ENCODE assay signal across 35 mouse cellular contexts in the genomic region with DNA sequence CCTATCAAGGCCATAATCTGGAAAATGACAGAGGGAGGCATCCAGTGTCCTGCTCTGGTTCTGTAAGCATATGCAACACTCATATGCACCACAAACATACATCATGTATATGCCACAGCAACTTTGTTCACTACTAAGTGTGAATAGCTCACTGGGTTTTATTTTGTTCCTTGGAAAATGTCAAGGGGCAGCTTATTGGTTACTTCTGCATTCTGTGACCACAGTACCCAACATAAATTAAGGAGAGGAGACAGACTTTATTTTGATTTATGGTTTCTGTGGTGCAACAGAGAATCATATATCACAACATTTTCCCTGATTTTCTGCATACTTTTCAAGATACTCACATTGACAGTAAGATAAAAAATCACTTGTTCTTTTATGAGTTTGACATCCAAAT.
"Had no signal": no experiment of that assay in that cellular context is flagged by ENCODE, and none has a peak within 500 bp of the region (broad histone marks: within the 10 kb centered on the region; RNA-seq: fewer than 3 reads in every experiment).

No protein-coding gene starts in this region.

- H3K27me3 ChIP-seq: heart, embryonic 12.5 days; heart, embryonic 13.5 days; heart, embryonic 15.5 days; hindbrain, embryonic 12.5 days; hindbrain, embryonic 13.5 days; hindbrain, embryonic 15.5 days; intestine, embryonic 15.5 days; kidney, embryonic 15.5 days had no signal

- H3K4me1 ChIP-seq: heart, embryonic 10.5 days; heart, embryonic 12.5 days; heart, embryonic 13.5 days; heart, embryonic 15.5 days; hindbrain, embryonic 10.5 days; hindbrain, embryonic 12.5 days; hindbrain, embryonic 13.5 days; hindbrain, embryonic 15.5 days; intestine, embryonic 15.5 days; kidney, embryonic 15.5 days had no signal

- H3K27ac ChIP-seq: heart, embryonic 10.5 days; heart, embryonic 13.5 days; heart, embryonic 15.5 days; hindbrain, embryonic 10.5 days; hindbrain, embryonic 12.5 days; hindbrain, embryonic 13.5 days; hindbrain, embryonic 14.5 days; hindbrain, embryonic 15.5 days; hindbrain, postnatal 0 days; intestine, embryonic 15.5 days; kidney, embryonic 15.5 days; kidney, postnatal 0 days; layer of hippocampus, adult 2 months had no signal

- ATAC-seq: hindbrain, embryonic 16.5 days; hindbrain, postnatal 0 days; inflammation-experienced regulatory T-cells, adult 6 months; intestine, embryonic 15.5 days; intestine, embryonic 16.5 days; intestine, postnatal 0 days had no signal

- H3K9ac ChIP-seq: heart, embryonic 12.5 days; heart, embryonic 13.5 days; heart, embryonic 15.5 days; hindbrain, embryonic 12.5 days; hindbrain, embryonic 13.5 days; hindbrain, embryonic 14.5 days; hindbrain, embryonic 15.5 days; intestine, embryonic 15.5 days; kidney, embryonic 15.5 days had no signal

- DNase-seq: heart, postnatal 10 days; heart, postnatal 14 days; heart, postnatal 36 days; heart, postnatal 4 days; kidney, adult 11 months; kidney, adult 18-20 months; kidney, adult 2 months; kidney, adult 8-10 months; kidney, adult 9 months; kidney, postnatal 10 days; kidney, postnatal 14 days; kidney, postnatal 25 days; kidney, postnatal 36 days; kidney, postnatal 4 days; layer of hippocampus, adult 9-11 months; layer of hippocampus, postnatal 36 days had no signal

- H3K36me3 ChIP-seq: heart, embryonic 10.5 days; heart, embryonic 12.5 days; heart, embryonic 13.5 days; heart, embryonic 15.5 days; hindbrain, embryonic 10.5 days; hindbrain, embryonic 12.5 days; intestine, embryonic 15.5 days; kidney, embryonic 15.5 days had no signal

- H3K4me3 ChIP-seq: heart, embryonic 10.5 days; heart, embryonic 12.5 days; heart, embryonic 13.5 days; heart, embryonic 15.5 days; hindbrain, embryonic 10.5 days; hindbrain, embryonic 12.5 days; hindbrain, embryonic 13.5 days; hindbrain, embryonic 15.5 days; intestine, embryonic 15.5 days; kidney, embryonic 15.5 days; layer of hippocampus, adult 2 months had no signal

- H3K9me3 ChIP-seq: heart, embryonic 10.5 days; heart, embryonic 12.5 days; heart, embryonic 13.5 days; heart, embryonic 15.5 days; hindbrain, embryonic 13.5 days; hindbrain, embryonic 15.5 days; intestine, embryonic 15.5 days; kidney, embryonic 15.5 days had no signal

- H3K4me2 ChIP-seq: heart, embryonic 11.5 days; heart, embryonic 12.5 days; heart, embryonic 13.5 days; heart, embryonic 15.5 days; hindbrain, embryonic 12.5 days; hindbrain, embryonic 13.5 days; hindbrain, embryonic 14.5 days; hindbrain, embryonic 15.5 days; intestine, embryonic 15.5 days; kidney, embryonic 15.5 days had no signal
